Mouse (Mus musculus): Measurements from ENCODE around the gene Mrpl53.

- no peak for TF ChIP-seq CTCF (IDR thresholded peaks at IDR 0.05; ENCODE audit: borderline replicate concordance, control insufficient read depth, extremely low read depth, insufficient read depth, low read length, poor library complexity)
- no peak for TF ChIP-seq POLR2A (IDR thresholded peaks at IDR 0.05; ENCODE audit: control insufficient read depth, extremely low read depth, insufficient read depth, low read length, poor library complexity)
These were observed 2.8 kb downstream of the Mrpl53 start for GRCm38 (mm10) chr6:83111510-83112136.

All from thymus, adult 2 months (tissue).